ENCODE assay signal across 22 mouse cellular contexts in the genomic region with DNA sequence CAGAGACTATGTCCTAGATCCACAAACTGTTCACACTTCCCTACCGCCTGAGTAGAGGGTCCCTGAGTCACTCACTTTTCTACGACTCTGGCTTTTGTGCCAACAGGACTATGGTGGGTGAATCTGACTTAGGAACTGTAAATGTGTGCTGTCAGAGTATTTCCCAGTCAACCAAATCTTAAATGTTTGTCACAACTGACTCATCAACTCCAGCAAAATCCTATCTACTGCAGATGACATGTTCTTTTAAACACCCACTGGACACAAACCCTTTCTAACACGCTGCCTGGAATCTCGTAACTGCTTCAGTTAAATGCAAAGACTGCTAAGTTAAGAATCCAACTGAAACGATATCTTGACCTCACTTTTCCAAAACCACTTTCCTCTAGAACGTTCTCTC.
DNase-seq lines count a peak whose midpoint lies in the region; ATAC-seq lines count a peak whose summit lies in the region.
"Had no signal": no experiment of that assay in that cellular context is flagged by ENCODE, and none has a peak within 500 bp of the region (broad histone marks: within the 10 kb centered on the region; RNA-seq: fewer than 3 reads in every experiment).

No protein-coding gene starts in this region.

- intact Hi-C loops in left cerebral cortex, postnatal 10 days (cut with DNase I) = no loop called here

- H3K4me3 ChIP-seq in forebrain, embryonic 14.5 days (ENCODE audit: low read depth, low read length) = no peak overlapping the region

- peak; percentile 87 for ATAC-seq in frontal cortex, adult (ENCODE audit: low TSS enrichment)
- no peak for ATAC-seq in forebrain, embryonic 14.5 days
- ATAC-seq: activated CD4-positive, CD25-positive, alpha-beta regulatory T cell, adult 4 months; CD4-positive, CD25-positive, alpha-beta regulatory T cell, adult 4 months; Patski had no signal

- no peak for DNase-seq in frontal cortex, postnatal 14 days (ENCODE audit: low spot score in 2 of 2)
- peak; percentile 68 for DNase-seq in brain, adult 2 months (ENCODE audit: low read depth, low spot score)
- DNase-seq in telencephalon, adult 2 months (ENCODE audit: low read depth, low spot score) = peak; percentile 33
- no peak for DNase-seq in forebrain, embryonic 14.5 days (ENCODE audit: low spot score)
- no peak for DNase-seq in left cerebral cortex, postnatal 10 days (ENCODE audit: extremely low spot score in 1 of 2, low spot score in 2 of 2)
- DNase-seq: adrenal gland, adult 2 months; adrenal gland, adult 8-10 months; adrenal gland, postnatal 10 days; adrenal gland, postnatal 14 days; adrenal gland, postnatal 25 days; adrenal gland, postnatal 36 days; B cell, adult 2 months; cerebellum, adult 11 months; cerebellum, adult 11-12 months; cerebellum, adult 18-20 months; cerebellum, adult 2 months had no signal

- H3K9me3 ChIP-seq in forebrain, embryonic 14.5 days (replicated peaks; ENCODE audit: control insufficient read depth, low read length) = no peaks in the 10 kb centered on the region

- no peak overlapping the region for H3K4me2 ChIP-seq in forebrain, embryonic 14.5 days (ENCODE audit: low read length)

- WGBS in forebrain, embryonic 14.5 days = 92% methylated on average over 6 of the region's 6 CpGs

- H3K4me1 ChIP-seq in forebrain, embryonic 14.5 days (ENCODE audit: control insufficient read depth, insufficient read depth, low read length) = no peaks in the 10 kb centered on the region

- no peaks in the 10 kb centered on the region for H3K27me3 ChIP-seq in forebrain, embryonic 14.5 days (replicated peaks; ENCODE audit: control insufficient read depth, insufficient read depth, low read length)
- H3K27me3 ChIP-seq: CH12.LX, Patski had no signal

- no peaks in the 10 kb centered on the region for H3K36me3 ChIP-seq in forebrain, embryonic 14.5 days (ENCODE audit: control insufficient read depth, insufficient read depth, low read length)
- H3K36me3 ChIP-seq: G1E had no signal

- no peak overlapping the region for H3K9ac ChIP-seq in forebrain, embryonic 14.5 days (ENCODE audit: low read length)

- H3K27ac ChIP-seq in forebrain, embryonic 14.5 days (ENCODE audit: low read depth, low read length) = no peak overlapping the region

Comparison
In these comparisons a context has a peak if more than half of its experiments do, and no peak if none do; other contexts are left out.
1. DNase-seq: peak in brain, adult 2 months (single experiment) and telencephalon, adult 2 months (single experiment); none in frontal cortex, postnatal 14 days (0 of 2), forebrain, embryonic 14.5 days (single experiment) and left cerebral cortex, postnatal 10 days (0 of 2).